Mouse (Mus musculus): ENCODE measurements around the gene Gm17019.
"Not testable (repeated sequence)": the region's sequence is repeated elsewhere in the genome, so short reads cannot be mapped to it uniquely, and the experiment has no call there.

DNA sequence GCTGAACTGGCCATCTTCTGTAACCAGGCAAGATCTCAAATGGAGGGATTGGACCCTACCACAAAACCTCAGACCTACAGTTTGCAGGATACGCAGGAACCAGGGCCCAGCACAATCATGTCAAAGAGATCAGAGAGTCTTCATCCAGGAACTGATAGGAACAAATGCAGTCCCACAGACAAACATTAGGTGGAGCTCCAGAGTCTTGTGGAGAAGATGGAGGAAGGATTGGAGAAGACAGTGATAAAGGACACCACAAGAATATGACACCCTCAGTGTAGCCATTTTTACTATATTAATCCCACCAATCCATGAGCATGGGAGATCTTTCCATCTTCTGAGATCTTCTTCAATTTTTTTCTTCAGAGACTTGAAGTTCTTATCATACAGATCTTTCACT lies 8.5 kb downstream of the Gm17019 start:
- TF ChIP-seq POLR2A (IDR thresholded peaks at IDR 0.05; ENCODE audit: borderline replicate concordance, extremely low read depth, low read depth, low read length); CTCF (IDR thresholded peaks at IDR 0.05; ENCODE audit: insufficient read depth, low read length): not testable (repeated sequence)
